Mouse (Mus musculus) forebrain, embryonic 12.5 days (tissue): ENCODE measurements around the gene Ehd1. TPM values are rescaled to one million over a fixed set of nuclear protein-coding genes. Genes with fewer than 3 reads are reported as not detected.

Experiments used
- ATAC-seq: fragments of 200-750 bp; cut with Nextera tagmentation; 2 replicates; pipeline ENCODE4 v1.8.0; 2017; ENCODE audit warnings: moderate TSS enrichment; ENCODE audit not compliant: low FRiP score
- H3K27ac ChIP-seq: fragments of 300-500 bp; sonication (generic); 2 replicates; pipeline ENCODE4 v1.5.1; 2016; ENCODE audit warnings: mild to moderate bottlenecking
- H3K27me3 ChIP-seq: fragments of 300-500 bp; sonication (generic); 2 replicates; pipeline ENCODE4 v1.6.1; 2016; ENCODE audit warnings: mild to moderate bottlenecking
- H3K36me3 ChIP-seq: fragments of 300-500 bp; sonication (generic); replicated peaks from 2 replicates; pipeline ENCODE4 v1.6.1; 2016; ENCODE audit warnings: mild to moderate bottlenecking
- H3K4me1 ChIP-seq: fragments of 300-500 bp; sonication (generic); 2 replicates; pipeline ENCODE4 v1.6.1; 2016
- H3K4me2 ChIP-seq: fragments of 300-500 bp; sonication (generic); 2 replicates; pipeline ENCODE4 v1.6.1; 2016; ENCODE audit warnings: mild to moderate bottlenecking, moderate library complexity
- H3K4me3 ChIP-seq: fragments of 300-500 bp; sonication (generic); replicated peaks from 2 replicates; pipeline ENCODE4 v1.5.1; 2016; ENCODE audit warnings: mild to moderate bottlenecking
- H3K9ac ChIP-seq: fragments of 300-500 bp; sonication (generic); 2 replicates; pipeline ENCODE4 v1.6.1; 2016; ENCODE audit warnings: mild to moderate bottlenecking
- H3K9me3 ChIP-seq: fragments of 300-500 bp; sonication (generic); 2 replicates; pipeline ENCODE4 v1.6.1; 2016
- whole genome bisulfite sequencing: fragments of 180-500 bp; shearing (Covaris S2); methylation state at CpG from one replicate; pipeline ENCODE4 v1.1.7; 2016; 5-methylcytosine and 5-hydroxymethylcytosine counted together
- polyA plus RNA-seq: library from polyadenylated mRNA; unstranded; fragments of >200 nt; fragmentation: Nextera tagmentation; extraction: Ambion mirVana; gene quantifications from 2 replicates; pipeline ENCODE4 v1.2.1, GENCODE M21; 2016

The Ehd1 gene
- polyA plus RNA-seq, 1 experiment from 2014 or later, result 86.6 TPM

- Histone ChIP-seq H3K27ac (peak within 1 kb of the TSS; percentile 75), H3K4me2 (peak within 1 kb of the TSS; percentile 95), H3K4me3 (peak within 1 kb of the TSS; percentile 91), H3K9me3 (no peaks in the 10 kb centered on the region), H3K36me3 (peaks cover 34% of the 10 kb centered on the region), H3K27me3 (no peaks in the 10 kb centered on the region), H3K9ac (peak within 1 kb of the TSS; percentile 87), H3K4me1 (peaks cover 33% of the 10 kb centered on the region)
- WGBS, result under 1% methylated on average over 41 of the region's 43 CpGs
- peak; percentile 90 for ATAC-seq
Measured at GRCm38 (mm10) chr19:6334673-6335457, 58.3 kb downstream of the Ehd1 start, which contains the start of gene Men1. Gene Men1 (plus strand): TSS chr19:6334979.

- peak overlapping the region; percentile 91 for H3K4me3 ChIP-seq
- H3K27me3 ChIP-seq, result no peaks in the 10 kb centered on the region
- peak overlapping the region; percentile 95 for H3K4me2 ChIP-seq
- H3K27ac ChIP-seq, result peak overlapping the region; percentile 75
- 2% methylated on average over 25 of the region's 25 CpGs for WGBS
- no peaks in the 10 kb centered on the region for H3K9me3 ChIP-seq
- H3K36me3 ChIP-seq, result peaks cover 40% of the 10 kb centered on the region
- peak overlapping the region; percentile 87 for H3K9ac ChIP-seq
- peaks cover 38% of the 10 kb centered on the region for H3K4me1 ChIP-seq
- ATAC-seq, result peak; percentile 48
Measured at GRCm38 (mm10) chr19:6335458-6335827, 58.9 kb downstream of the Ehd1 start.

- ATAC-seq, result no peak
- H3K4me3 ChIP-seq, result peak overlapping the region; percentile 91; the same call in 1 of the 2 replicates
Measured at GRCm38 (mm10) chr19:6336920-6337319, 60.4 kb downstream of the Ehd1 start.

GRCm38 (mm10) chr19:6338171-6338570 lies 61.6 kb downstream of the Ehd1 start:
- 97% methylated on average over 7 of the region's 7 CpGs for WGBS
- H3K4me1 ChIP-seq, result peaks cover 46% of the 10 kb centered on the region
- no peak for ATAC-seq
- H3K4me2 ChIP-seq, result no peak overlapping the region
- H3K36me3 ChIP-seq, result peaks cover 45% of the 10 kb centered on the region
- no peak overlapping the region for H3K27ac ChIP-seq
- H3K9ac ChIP-seq, result no peak overlapping the region
- H3K27me3 ChIP-seq, result no peaks in the 10 kb centered on the region
- H3K4me3 ChIP-seq, result no peak overlapping the region
- no peaks in the 10 kb centered on the region for H3K9me3 ChIP-seq

More at GRCm38 (mm10) chr19:6336920-6337319, 60.4 kb downstream of the Ehd1 start:
- Histone ChIP-seq H3K9ac (peak overlapping the region; percentile 87), H3K27me3 (no peaks in the 10 kb centered on the region), H3K27ac (no peak overlapping the region), H3K36me3 (peaks cover 41% of the 10 kb centered on the region), H3K9me3 (no peaks in the 10 kb centered on the region), H3K4me1 (peaks cover 48% of the 10 kb centered on the region), H3K4me2 (peak overlapping the region; percentile 95)
- WGBS, result 97% methylated on average over 10 of the region's 10 CpGs

GRCm38 (mm10) chr19:6338716-6339115 lies 62.2 kb downstream of the Ehd1 start:
- peaks cover 49% of the 10 kb centered on the region for H3K36me3 ChIP-seq

GRCm38 (mm10) chr19:6339191-6339590 lies 62.7 kb downstream of the Ehd1 start:
- Histone ChIP-seq H3K9ac (no peak overlapping the region), H3K4me1 (peaks cover 43% of the 10 kb centered on the region), H3K27me3 (no peaks in the 10 kb centered on the region), H3K27ac (no peak overlapping the region), H3K4me2 (no peak overlapping the region), H3K9me3 (no peaks in the 10 kb centered on the region), H3K4me3 (no peak overlapping the region), H3K36me3 (peaks cover 54% of the 10 kb centered on the region)
- ATAC-seq, result no peak
- 91% methylated on average over 6 of the region's 6 CpGs for WGBS

More at GRCm38 (mm10) chr19:6338716-6339115, 62.2 kb downstream of the Ehd1 start:
- Histone ChIP-seq H3K9ac (no peak overlapping the region), H3K4me2 (no peak overlapping the region), H3K27ac (no peak overlapping the region), H3K9me3 (no peaks in the 10 kb centered on the region), H3K4me1 (peaks cover 46% of the 10 kb centered on the region), H3K4me3 (no peak overlapping the region), H3K27me3 (no peaks in the 10 kb centered on the region)
- 92% methylated on average over 11 of the region's 11 CpGs for WGBS
- no peak for ATAC-seq

GRCm38 (mm10) chr19:6339890-6340504 lies 63.5 kb downstream of the Ehd1 start:
- no peak for ATAC-seq
- no peak overlapping the region for H3K27ac ChIP-seq
- H3K4me3 ChIP-seq, result no peak overlapping the region
- H3K36me3 ChIP-seq, result peaks cover 61% of the 10 kb centered on the region
- 68% methylated on average over 15 of the region's 15 CpGs for WGBS
- H3K4me2 ChIP-seq, result no peak overlapping the region
- no peaks in the 10 kb centered on the region for H3K9me3 ChIP-seq
- no peaks in the 10 kb centered on the region for H3K27me3 ChIP-seq
- H3K9ac ChIP-seq, result no peak overlapping the region; the same call in 1 of the 2 replicates
- H3K4me1 ChIP-seq, result peaks cover 40% of the 10 kb centered on the region

- Histone ChIP-seq H3K36me3 (peaks cover 68% of the 10 kb centered on the region), H3K4me1 (peaks cover 35% of the 10 kb centered on the region), H3K27ac (peak within 1 kb of the TSS; percentile 50; the same call in 1 of the 2 replicates), H3K9ac (peak within 1 kb of the TSS; percentile 77), H3K4me2 (peak within 1 kb of the TSS; percentile 93), H3K4me3 (peak within 1 kb of the TSS; percentile 63), H3K27me3 (no peaks in the 10 kb centered on the region), H3K9me3 (no peaks in the 10 kb centered on the region)
- 11% methylated on average over 50 of the region's 72 CpGs for WGBS
- ATAC-seq, result peak; percentile 81
Measured at GRCm38 (mm10) chr19:6340524-6341452, 64.3 kb downstream of the Ehd1 start, which contains the start of gene Map4k2. Gene Map4k2 (plus strand): TSS chr19:6341135.

- Histone ChIP-seq H3K4me1 (peaks cover 28% of the 10 kb centered on the region), H3K4me2 (peak overlapping the region; percentile 93), H3K9me3 (no peaks in the 10 kb centered on the region), H3K36me3 (peaks cover 74% of the 10 kb centered on the region), H3K27me3 (no peaks in the 10 kb centered on the region), H3K27ac (peak overlapping the region; percentile 50; the same call in 1 of the 2 replicates), H3K9ac (peak overlapping the region; percentile 77), H3K4me3 (peak overlapping the region; percentile 63)
- no peak; the same call in 1 of the 2 replicates for ATAC-seq
- 10% methylated on average over 23 of the region's 23 CpGs for WGBS
Measured at GRCm38 (mm10) chr19:6341453-6342077, 65.0 kb downstream of the Ehd1 start.

GRCm38 (mm10) chr19:6342276-6342933 lies 65.9 kb downstream of the Ehd1 start:
- no peak for ATAC-seq
- H3K4me1 ChIP-seq, result peaks cover 19% of the 10 kb centered on the region
- H3K9ac ChIP-seq, result no peak overlapping the region
- no peak overlapping the region for H3K27ac ChIP-seq
- WGBS, result 84% methylated on average over 5 of the region's 5 CpGs
- no peaks in the 10 kb centered on the region for H3K27me3 ChIP-seq
- H3K4me2 ChIP-seq, result no peak overlapping the region
- H3K36me3 ChIP-seq, result peaks cover 74% of the 10 kb centered on the region
- no peaks in the 10 kb centered on the region for H3K9me3 ChIP-seq
- H3K4me3 ChIP-seq, result no peak overlapping the region
